Mouse (Mus musculus) right cerebral cortex, postnatal 4 days (tissue): ENCODE data around the gene Hoxd4.

Experiments used
- DNase-seq: peaks from one replicate; pipeline ENCODE4 v3.0.0-alpha.2; 2022

Hoxd4 gene

GRCm38 (mm10) chr2:74707599-74707998 lies 4.1 kb upstream of the Hoxd4 start:
- no peak for DNase-seq

GRCm38 (mm10) chr2:74708676-74709075 lies 3.1 kb upstream of the Hoxd4 start:
- DNase-seq: no peak

GRCm38 (mm10) chr2:74709465-74710419 lies 2.0 kb upstream of the Hoxd4 start:
- no peak for DNase-seq

- no peak for DNase-seq
These were observed 693 bp upstream of the Hoxd4 start for GRCm38 (mm10) chr2:74710929-74711543.

GRCm38 (mm10) chr2:74713239-74714150 lies 1.8 kb downstream of the Hoxd4 start:
- no peak for DNase-seq

GRCm38 (mm10) chr2:74714156-74714789 lies 2.5 kb downstream of the Hoxd4 start:
- no peak for DNase-seq

GRCm38 (mm10) chr2:74714881-74715280 lies 3.2 kb downstream of the Hoxd4 start:
- no peak for DNase-seq

GRCm38 (mm10) chr2:74715504-74716241 lies 3.9 kb downstream of the Hoxd4 start:
- DNase-seq: peak; percentile 95

- DNase-seq: no peak
These were observed 8.7 kb downstream of the Hoxd4 start for GRCm38 (mm10) chr2:74720384-74720783.

- DNase-seq: no peak
These were observed 9.3 kb downstream of the Hoxd4 start for GRCm38 (mm10) chr2:74720955-74721491.

- no peak for DNase-seq
These were observed 10.2 kb downstream of the Hoxd4 start for GRCm38 (mm10) chr2:74721882-74722281.

GRCm38 (mm10) chr2:74722949-74723348 lies 11.2 kb downstream of the Hoxd4 start:
- no peak for DNase-seq

GRCm38 (mm10) chr2:74724244-74725015 lies 12.7 kb downstream of the Hoxd4 start:
- DNase-seq: no peak

GRCm38 (mm10) chr2:74725171-74725570 lies 13.4 kb downstream of the Hoxd4 start:
- no peak for DNase-seq

- DNase-seq: no peak
These were observed 14.8 kb downstream of the Hoxd4 start, which contains the start of gene Gm28230 for GRCm38 (mm10) chr2:74726551-74726950. Gm28230 (plus strand) TSS chr2:74726728.

GRCm38 (mm10) chr2:74726973-74727639 lies 15.4 kb downstream of the Hoxd4 start:
- DNase-seq: no peak

- no peak for DNase-seq
These were observed 16.0 kb downstream of the Hoxd4 start for GRCm38 (mm10) chr2:74727640-74728302.

GRCm38 (mm10) chr2:74728303-74728680 lies 16.6 kb downstream of the Hoxd4 start:
- DNase-seq: no peak

GRCm38 (mm10) chr2:74730331-74730730 lies 18.6 kb downstream of the Hoxd4 start:
- no peak for DNase-seq
